Mouse (Mus musculus) right cerebral cortex, postnatal 14 days (tissue): ENCODE measurements at regions not wholly inside any gene's neighbourhood (a gene's known extent, or its start where the extent isn't known, plus 50 kb on each side); places are given as distances from the start of the nearest gene placed in this dataset.

Experiments
- DNase-seq: peaks from one replicate; pipeline ENCODE4 v3.0.0; 2022

- no peak for DNase-seq
These were observed 100.9 kb upstream of the B430305J03Rik start for GRCm38 (mm10) chr3:61466641-61467040.

- no peak for DNase-seq
These were observed 94.3 kb upstream of the B430305J03Rik start for GRCm38 (mm10) chr3:61460076-61460475.

- DNase-seq, result no peak
These were observed 90.8 kb upstream of the B430305J03Rik start for GRCm38 (mm10) chr3:61456598-61456997.

- no peak for DNase-seq
These were observed 76.4 kb upstream of the B430305J03Rik start for GRCm38 (mm10) chr3:61442000-61442739.

- DNase-seq, result no peak
These were observed 75.7 kb upstream of the B430305J03Rik start for GRCm38 (mm10) chr3:61441445-61441844.

GRCm38 (mm10) chr3:61428713-61429112 is 63.0 kb upstream of the B430305J03Rik start:
- no peak for DNase-seq

GRCm38 (mm10) chr3:61423945-61424344 is 58.2 kb upstream of the B430305J03Rik start:
- DNase-seq, result peak; percentile 10

- DNase-seq, result no peak
These were observed 54.0 kb upstream of the B430305J03Rik start for GRCm38 (mm10) chr3:61419706-61420105.

- DNase-seq, result no peak
These were observed 52.3 kb upstream of the B430305J03Rik start for GRCm38 (mm10) chr3:61418096-61418495.
